Mouse (Mus musculus) duodenum, adult 2 months (tissue): ENCODE data around the gene Grid2. TPM values are rescaled to one million over a fixed set of nuclear protein-coding genes. Genes with fewer than 3 reads are reported as not detected.

Experiments
- polyA plus RNA-seq: library from polyadenylated mRNA; depleted of rRNA; stranded (reverse); fragments of >200 nt; gene quantifications from 2 replicates; pipeline ENCODE4 v1.2.3, GENCODE M21; 2012; ENCODE audit warnings: low replicate concordance; rRNA removed

Grid2 gene
- polyA plus RNA-seq = 0.01 TPM in 1 of 2 replicates, not detected in the other

DNA sequence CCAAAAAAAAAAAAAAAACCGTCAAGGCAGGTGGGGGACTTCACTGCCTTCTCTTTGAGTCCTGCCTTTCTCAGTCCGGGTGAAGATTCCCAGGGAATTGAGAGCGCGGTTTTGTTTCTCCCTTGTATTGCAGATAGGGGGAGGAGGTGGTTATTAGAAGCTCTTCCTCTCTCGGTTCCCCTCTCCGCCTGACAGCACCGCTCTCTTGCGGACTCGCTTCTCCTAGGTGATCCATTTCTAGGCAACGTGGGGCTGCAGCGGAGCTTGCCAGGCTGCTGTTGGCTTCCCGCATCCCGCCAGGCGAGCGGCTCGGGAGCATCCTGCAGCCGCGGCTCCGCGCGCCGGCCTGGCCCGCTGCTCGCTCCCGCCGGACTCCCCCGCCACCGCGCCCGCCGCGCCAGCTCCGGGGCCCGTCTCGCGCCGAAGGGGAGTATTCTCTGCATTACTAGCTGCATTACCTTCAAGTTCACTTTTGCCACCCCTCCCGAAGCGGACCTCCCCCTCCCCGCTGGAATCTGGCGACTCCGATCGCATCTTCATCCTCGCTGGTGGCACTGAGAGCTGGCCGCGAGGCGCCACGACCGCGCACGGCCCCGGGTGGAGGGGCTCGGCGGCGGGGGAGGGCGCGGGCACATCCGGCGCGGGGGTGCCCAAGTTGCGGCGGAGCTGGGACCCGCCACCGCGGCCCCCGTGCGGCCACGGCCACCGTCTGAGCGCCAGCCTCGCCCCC is at the start of gene Grid2:
Gene Grid2, plus strand, starts transcription at position 51 of the 730 bp plus-strand sequence.

DNA sequence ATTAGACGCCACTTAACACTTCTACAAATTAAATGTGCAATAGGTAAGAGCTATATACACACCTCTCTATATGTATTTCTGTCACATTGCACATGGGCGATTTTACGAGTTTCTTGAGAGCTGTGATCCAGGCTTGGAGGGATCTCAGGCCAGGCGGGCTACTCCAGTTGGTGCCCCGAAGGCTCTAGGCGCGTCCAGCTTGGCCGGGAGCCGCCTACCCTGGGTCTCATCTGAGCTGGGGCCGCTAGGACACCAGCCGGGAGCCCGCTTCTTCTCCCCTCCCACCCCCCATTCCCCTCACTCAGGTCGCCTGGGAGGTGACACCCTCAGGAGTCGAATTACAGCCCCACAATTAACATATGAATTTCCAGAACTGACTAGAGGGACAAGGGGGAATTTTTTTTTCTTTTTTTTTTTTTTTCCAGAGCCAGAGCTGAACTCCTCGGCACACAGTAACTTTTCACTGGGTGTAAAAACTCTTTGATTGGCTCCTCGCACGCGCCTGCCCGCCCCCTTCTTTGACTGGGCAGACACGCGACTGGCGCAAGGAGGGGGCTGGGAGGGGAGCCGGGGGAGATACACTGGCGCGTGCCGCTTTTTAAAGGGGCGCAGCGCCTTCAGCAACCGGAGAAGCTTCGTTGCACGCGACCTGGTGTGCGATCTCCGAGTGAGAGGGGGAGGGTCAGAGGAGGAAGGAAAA is 1473.0 kb downstream of the Grid2 start, which contains the start of gene Atoh1:
Gene Atoh1, plus strand, starts transcription at position 627 of the 700 bp plus-strand sequence.

